Mouse (Mus musculus): ENCODE measurements around the gene Fras1. TPM values are rescaled to one million over a fixed set of nuclear protein-coding genes. Genes with fewer than 3 reads are reported as not detected.

The Fras1 gene
- polyA plus RNA-seq, 1 experiment from 2014 or later: 30.5 TPM

- Histone ChIP-seq H3K4me2 (no peak overlapping the region), H3K36me3 (ENCODE audit: insufficient read depth) (no peaks in the 10 kb centered on the region), H3K9me3 (ENCODE audit: low read depth, low read length) (no peaks in the 10 kb centered on the region), H3K4me1 (ENCODE audit: insufficient read depth) (peaks cover 13% of the 10 kb centered on the region), H3K27me3 (ENCODE audit: insufficient read depth, low read length) (no peaks in the 10 kb centered on the region), H3K27ac (ENCODE audit: low read depth) (no peak overlapping the region), H3K9ac (no peak overlapping the region), H3K4me3 (ENCODE audit: low read depth, low read length) (no peak overlapping the region)
- DNase-seq: no peak
- 78% methylated on average over 3 of the region's 3 CpGs for WGBS
- no peak for TF ChIP-seq CTCF (IDR thresholded peaks at IDR 0.05; ENCODE audit: low read depth)
- no peak for ATAC-seq (ENCODE audit: insufficient read depth)
These were observed 80.7 kb downstream of the Fras1 start for GRCm38 (mm10) chr5:96454422-96454821.

- DNase-seq (no peak), ATAC-seq (ENCODE audit: insufficient read depth) (peak; percentile 21; the same call in 1 of the 2 replicates)
- H3K4me3 ChIP-seq (ENCODE audit: low read depth, low read length): no peak overlapping the region
- 57% methylated on average over 2 of the region's 2 CpGs for WGBS
- no peak overlapping the region for H3K27ac ChIP-seq (ENCODE audit: low read depth)
- H3K36me3 ChIP-seq (ENCODE audit: insufficient read depth): no peaks in the 10 kb centered on the region
- H3K4me1 ChIP-seq (ENCODE audit: insufficient read depth): peaks cover 13% of the 10 kb centered on the region
- H3K27me3 ChIP-seq (ENCODE audit: insufficient read depth, low read length): no peaks in the 10 kb centered on the region
- H3K4me2 ChIP-seq: no peak overlapping the region
- H3K9ac ChIP-seq: no peak overlapping the region
- no peak for TF ChIP-seq CTCF (IDR thresholded peaks at IDR 0.05; ENCODE audit: low read depth)
- H3K9me3 ChIP-seq (ENCODE audit: low read depth, low read length): no peaks in the 10 kb centered on the region
These were observed 81.5 kb downstream of the Fras1 start for GRCm38 (mm10) chr5:96455241-96455640.

DNA sequence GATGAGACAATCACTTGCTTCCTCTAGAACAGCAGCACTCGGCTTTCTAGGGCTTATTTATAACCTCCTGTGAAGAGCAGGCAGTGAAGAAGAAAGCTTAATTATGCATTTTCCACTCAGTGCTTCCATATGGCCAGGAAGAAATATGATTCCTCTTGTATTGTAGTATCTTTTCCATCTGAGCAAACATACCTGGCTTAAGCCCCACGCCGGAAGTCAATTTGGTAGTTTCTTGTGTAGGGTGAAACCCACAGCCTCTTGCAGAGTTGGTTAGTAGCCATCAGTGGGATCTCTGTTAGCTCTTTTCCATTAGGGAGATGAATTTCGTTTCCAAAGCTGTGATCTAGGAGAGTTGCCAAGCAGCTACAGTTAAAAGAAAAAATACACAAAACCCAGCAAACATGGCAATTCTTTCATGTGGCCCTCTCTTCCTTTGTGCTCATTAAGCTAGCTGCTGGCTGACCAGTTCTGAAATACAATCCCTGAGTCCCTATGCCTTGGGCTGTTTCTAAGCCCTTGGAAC, 83.7 kb downstream of the Fras1 start:
- Histone ChIP-seq H3K9me3 (ENCODE audit: low read depth, low read length) (no peaks in the 10 kb centered on the region), H3K36me3 (ENCODE audit: insufficient read depth) (no peaks in the 10 kb centered on the region), H3K9ac (no peak overlapping the region), H3K4me3 (ENCODE audit: low read depth, low read length) (no peak overlapping the region), H3K27ac (ENCODE audit: low read depth) (no peak overlapping the region), H3K4me2 (no peak overlapping the region), H3K4me1 (ENCODE audit: insufficient read depth) (peaks cover 4% of the 10 kb centered on the region), H3K27me3 (ENCODE audit: insufficient read depth, low read length) (no peaks in the 10 kb centered on the region)
- no peak for ATAC-seq (ENCODE audit: insufficient read depth)
- 50% methylated on average over 4 of the region's 4 CpGs for WGBS
- DNase-seq: peak; percentile 57
- no peak for TF ChIP-seq CTCF (IDR thresholded peaks at IDR 0.05; ENCODE audit: low read depth)

GRCm38 (mm10) chr5:96459605-96460004, 85.8 kb downstream of the Fras1 start:
- Histone ChIP-seq H3K27me3 (ENCODE audit: insufficient read depth, low read length) (no peaks in the 10 kb centered on the region), H3K27ac (ENCODE audit: low read depth) (no peak overlapping the region), H3K4me3 (ENCODE audit: low read depth, low read length) (no peak overlapping the region), H3K4me2 (no peak overlapping the region), H3K9me3 (ENCODE audit: low read depth, low read length) (no peaks in the 10 kb centered on the region), H3K36me3 (ENCODE audit: insufficient read depth) (no peaks in the 10 kb centered on the region), H3K4me1 (ENCODE audit: insufficient read depth) (peaks cover 4% of the 10 kb centered on the region; the same call in 1 of the 2 replicates), H3K9ac (no peak overlapping the region)
- no peak for ATAC-seq (ENCODE audit: insufficient read depth)
- TF ChIP-seq CTCF (IDR thresholded peaks at IDR 0.05; ENCODE audit: low read depth): no peak
- WGBS: 48% methylated on average over 4 of the region's 4 CpGs
- DNase-seq: no peak

DNA sequence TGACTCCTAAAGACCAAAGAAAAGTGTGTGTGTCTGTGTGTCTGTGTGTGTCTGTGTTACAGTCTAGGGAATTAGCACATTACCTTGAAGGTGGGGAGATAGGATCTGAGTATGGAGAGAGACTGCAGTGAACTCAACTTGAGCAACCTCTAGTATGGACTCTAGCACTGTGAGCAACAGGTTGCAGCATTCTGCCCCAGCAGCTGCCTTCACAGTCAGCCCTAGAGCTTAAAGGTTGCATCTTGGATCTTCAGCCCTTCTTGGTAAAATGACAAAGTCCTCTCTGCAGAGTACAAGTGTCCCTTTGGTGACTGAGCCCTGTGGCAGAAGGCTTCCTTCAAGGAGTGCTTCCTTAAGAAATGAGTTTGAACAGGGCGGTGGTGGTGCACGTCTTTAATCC, 88.4 kb downstream of the Fras1 start:
- WGBS: 95% methylated on average over 2 of the region's 2 CpGs
- H3K4me3 ChIP-seq (ENCODE audit: low read depth, low read length): no peak overlapping the region
- no peak for TF ChIP-seq CTCF (IDR thresholded peaks at IDR 0.05; ENCODE audit: low read depth)
- DNase-seq (no peak), ATAC-seq (ENCODE audit: insufficient read depth) (no peak)
- no peak overlapping the region for H3K27ac ChIP-seq (ENCODE audit: low read depth)
- no peak overlapping the region for H3K9ac ChIP-seq
- no peaks in the 10 kb centered on the region for H3K9me3 ChIP-seq (ENCODE audit: low read depth, low read length)
- H3K36me3 ChIP-seq (ENCODE audit: insufficient read depth): no peaks in the 10 kb centered on the region
- H3K4me2 ChIP-seq: no peak overlapping the region
- no peaks in the 10 kb centered on the region for H3K27me3 ChIP-seq (ENCODE audit: insufficient read depth, low read length)
- 0 out of 2 replicates have a peak, but pooled peaks cover 3% of the 10 kb centered on the region for H3K4me1 ChIP-seq (ENCODE audit: insufficient read depth)

- H3K4me2 ChIP-seq: no peak overlapping the region
- 0 out of 2 replicates have a peak, but pooled peaks cover 3% of the 10 kb centered on the region for H3K4me1 ChIP-seq (ENCODE audit: insufficient read depth)
- H3K4me3 ChIP-seq (ENCODE audit: low read depth, low read length): no peak overlapping the region
- no peaks in the 10 kb centered on the region for H3K27me3 ChIP-seq (ENCODE audit: insufficient read depth, low read length)
- no peaks in the 10 kb centered on the region for H3K36me3 ChIP-seq (ENCODE audit: insufficient read depth)
- 19% methylated on average over 7 of the region's 7 CpGs for WGBS
- H3K9me3 ChIP-seq (ENCODE audit: low read depth, low read length): no peaks in the 10 kb centered on the region
- DNase-seq (peak; percentile 44), ATAC-seq (ENCODE audit: insufficient read depth) (no peak; the same call in 1 of the 2 replicates)
- H3K9ac ChIP-seq: no peak overlapping the region
- no peak for TF ChIP-seq CTCF (IDR thresholded peaks at IDR 0.05; ENCODE audit: low read depth)
- H3K27ac ChIP-seq (ENCODE audit: low read depth): no peak overlapping the region
These were observed 92.7 kb downstream of the Fras1 start for GRCm38 (mm10) chr5:96466461-96466860.

DNA sequence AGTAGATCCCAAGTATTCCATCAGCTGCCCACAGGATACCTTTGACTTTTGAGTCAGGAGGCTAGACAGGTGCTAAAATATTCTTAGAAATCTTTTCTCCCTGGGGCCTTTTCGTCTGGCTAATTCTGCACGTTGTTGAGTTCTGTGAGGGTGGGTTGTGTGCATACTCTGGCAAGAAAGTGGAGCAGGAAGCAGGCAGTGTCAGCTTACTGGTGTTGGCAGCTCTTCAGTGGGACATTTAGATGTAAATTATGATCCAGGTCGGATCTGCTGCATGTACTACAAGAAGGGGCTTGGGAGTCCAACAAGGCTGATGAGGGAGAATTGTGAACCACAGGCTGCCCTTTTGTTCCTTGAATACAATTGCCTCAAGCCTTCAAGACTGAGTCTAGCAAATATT, 98.2 kb downstream of the Fras1 start:
- no peak for TF ChIP-seq CTCF (IDR thresholded peaks at IDR 0.05; ENCODE audit: low read depth)
- Histone ChIP-seq H3K9me3 (ENCODE audit: low read depth, low read length) (no peaks in the 10 kb centered on the region), H3K27me3 (ENCODE audit: insufficient read depth, low read length) (no peaks in the 10 kb centered on the region), H3K36me3 (ENCODE audit: insufficient read depth) (no peaks in the 10 kb centered on the region), H3K27ac (ENCODE audit: low read depth) (no peak overlapping the region), H3K9ac (no peak overlapping the region), H3K4me3 (ENCODE audit: low read depth, low read length) (no peak overlapping the region), H3K4me1 (ENCODE audit: insufficient read depth) (no peaks in the 10 kb centered on the region), H3K4me2 (no peak overlapping the region)
- DNase-seq (no peak), ATAC-seq (ENCODE audit: insufficient read depth) (no peak)
- WGBS: 35% methylated on average over 3 of the region's 3 CpGs

Measured in lung, embryonic 14.5 days (tissue).